Mouse (Mus musculus) liver, embryonic 12.5 days (tissue): ENCODE measurements around the gene Qars. TPM values are rescaled to one million over a fixed set of nuclear protein-coding genes. Genes with fewer than 3 reads are reported as not detected.

ENCODE experiments used
- ATAC-seq: fragments of 200-750 bp; cut with Nextera tagmentation; 2 replicates; pipeline ENCODE4 v1.8.0; 2017; ENCODE audit warnings: moderate number of reproducible peaks, mild to moderate bottlenecking, moderate library complexity
- H3K27ac ChIP-seq: fragments of 300-500 bp; sonication (generic); 2 replicates; pipeline ENCODE4 v1.5.1; 2016; ENCODE audit warnings: mild to moderate bottlenecking
- H3K27me3 ChIP-seq: fragments of 300-500 bp; sonication (generic); replicated peaks from 2 replicates; pipeline ENCODE4 v1.6.1; 2016; ENCODE audit warnings: mild to moderate bottlenecking, moderate library complexity
- H3K36me3 ChIP-seq: fragments of 300-500 bp; sonication (generic); 2 replicates; pipeline ENCODE4 v1.6.1; 2016; ENCODE audit warnings: mild to moderate bottlenecking, moderate library complexity
- H3K4me1 ChIP-seq: fragments of 300-500 bp; sonication (generic); 2 replicates; pipeline ENCODE4 v1.6.1; 2016
- H3K4me2 ChIP-seq: fragments of 300-500 bp; sonication (generic); 2 replicates; pipeline ENCODE4 v1.6.1; 2016; ENCODE audit warnings: mild to moderate bottlenecking, moderate library complexity
- H3K4me3 ChIP-seq: fragments of 300-500 bp; sonication (generic); 2 replicates; pipeline ENCODE4 v1.5.1; 2016; ENCODE audit warnings: mild to moderate bottlenecking, moderate library complexity
- H3K9ac ChIP-seq: fragments of 300-500 bp; sonication (generic); 2 replicates; pipeline ENCODE4 v1.6.1; 2016; ENCODE audit warnings: mild to moderate bottlenecking, moderate library complexity
- H3K9me3 ChIP-seq: fragments of 300-500 bp; sonication (generic); replicated peaks from 2 replicates; pipeline ENCODE4 v1.6.1; 2016; ENCODE audit warnings: mild to moderate bottlenecking, moderate library complexity
- whole genome bisulfite sequencing: fragments of 180-500 bp; shearing (Covaris S2); methylation state at CpG from one replicate; pipeline ENCODE4 v1.1.7; 2016; ENCODE audit not compliant: insufficient replicate concordance; 5-methylcytosine and 5-hydroxymethylcytosine counted together
- polyA plus RNA-seq: library from polyadenylated mRNA; unstranded; fragments of >200 nt; fragmentation: Nextera tagmentation; extraction: Ambion mirVana; gene quantifications from 2 replicates; pipeline ENCODE4 v1.2.1, GENCODE M21; 2016

Gene Qars
- polyA plus RNA-seq, 1 experiment from 2014 or later = 74.4 TPM

DNA sequence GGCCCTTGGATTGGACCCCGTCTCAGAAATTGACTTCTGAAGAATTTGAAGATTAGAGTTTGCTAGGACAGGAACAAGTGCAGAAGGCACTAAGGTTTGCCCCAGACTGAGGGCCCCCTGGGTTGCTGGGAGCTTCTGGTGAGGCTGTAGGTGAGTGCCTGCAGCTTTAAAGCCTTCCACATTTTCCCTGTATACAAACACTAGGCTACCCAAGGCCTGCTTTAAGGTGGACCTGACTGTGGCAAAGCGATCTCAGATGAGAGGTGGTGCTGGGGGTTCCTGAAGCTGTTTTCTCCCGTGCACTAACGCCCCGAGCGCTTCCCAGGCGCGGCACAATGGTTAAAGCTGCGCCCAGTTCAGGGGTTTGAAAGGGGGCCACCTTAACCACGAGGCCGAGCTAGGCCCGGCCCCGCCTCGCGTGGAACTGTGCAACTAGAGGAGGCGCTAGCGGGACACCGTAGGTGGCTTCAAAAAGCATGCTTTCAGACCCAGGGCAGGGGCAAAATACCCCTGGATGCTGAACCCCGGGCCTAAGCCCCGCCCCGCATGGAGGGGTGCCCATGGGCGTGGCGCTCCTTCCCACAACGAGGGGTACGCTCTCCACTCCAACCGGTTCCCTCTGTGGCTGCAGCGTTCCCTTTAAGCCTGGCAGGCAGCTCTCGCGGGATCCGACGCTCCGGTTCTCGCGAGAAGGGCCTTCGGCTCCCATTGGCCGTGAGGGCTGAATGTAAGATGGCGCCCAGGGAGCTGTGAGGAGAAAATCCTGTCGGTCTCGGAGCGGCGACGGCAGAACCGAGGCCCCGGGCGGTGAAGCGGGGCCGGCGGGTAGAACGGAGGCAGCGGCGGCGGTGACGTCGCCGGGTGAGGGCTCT is 9.1 kb downstream of the Qars start, which contains the start of gene Qrich1:
Qrich1 (plus strand) TSS at position 427 of the 872 bp plus-strand sequence.
- ATAC-seq = peak; percentile 93
- no peaks in the 10 kb centered on the region for H3K9me3 ChIP-seq
- peak within 1 kb of the TSS; percentile 92 for H3K4me2 ChIP-seq
- peaks cover 64% of the 10 kb centered on the region for H3K36me3 ChIP-seq
- H3K9ac ChIP-seq = peak within 1 kb of the TSS; percentile 94
- peak within 1 kb of the TSS; percentile 78 for H3K4me3 ChIP-seq
- H3K27me3 ChIP-seq = no peaks in the 10 kb centered on the region
- peaks cover 37% of the 10 kb centered on the region for H3K4me1 ChIP-seq
- H3K27ac ChIP-seq = peak within 1 kb of the TSS; percentile 98
- 2% methylated on average over 55 of the region's 55 CpGs for WGBS

DNA sequence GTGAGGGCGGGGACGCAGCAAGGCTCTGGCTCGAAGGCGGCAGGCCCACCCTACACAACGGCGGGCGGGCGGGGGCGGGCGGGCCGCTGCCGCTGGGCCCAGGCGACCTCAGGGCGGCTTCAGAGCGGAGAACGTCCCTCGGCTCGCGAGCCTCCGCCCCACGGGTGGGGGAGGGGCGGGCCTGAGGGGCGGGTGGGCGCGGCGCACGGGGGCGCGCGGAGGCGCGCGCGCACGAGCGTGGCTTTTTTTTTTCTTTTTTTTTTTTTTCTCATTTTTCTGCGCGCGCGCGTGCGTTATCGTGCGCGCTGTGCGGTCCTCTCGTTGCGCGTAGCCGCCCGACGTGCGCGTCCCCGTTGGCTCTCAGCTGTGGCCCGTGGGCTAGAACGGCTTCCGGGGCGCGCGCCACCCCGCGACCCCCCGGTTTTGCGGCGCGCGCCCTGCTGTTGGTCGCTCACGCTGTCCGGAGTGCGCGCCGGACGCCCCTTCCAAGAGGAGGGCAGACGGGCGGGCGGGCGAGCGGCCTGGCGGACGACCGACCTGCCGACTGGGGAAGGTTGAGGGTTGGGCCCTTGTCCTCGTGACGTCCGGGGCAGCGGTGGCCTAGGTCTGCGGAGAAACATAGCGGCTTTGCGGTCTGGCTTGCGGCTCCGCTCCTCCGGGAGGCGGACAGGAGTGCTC is 9.9 kb downstream of the Qars start:
- Histone ChIP-seq H3K4me2 (peak overlapping the region; percentile 92), H3K36me3 (peaks cover 62% of the 10 kb centered on the region), H3K27me3 (no peaks in the 10 kb centered on the region), H3K4me1 (peaks cover 37% of the 10 kb centered on the region), H3K27ac (peak overlapping the region; percentile 98), H3K9me3 (no peaks in the 10 kb centered on the region), H3K9ac (peak overlapping the region; percentile 94), H3K4me3 (peak overlapping the region; percentile 78)
- peak; percentile 84 for ATAC-seq
- WGBS = under 1% methylated on average over 68 of the region's 95 CpGs

DNA sequence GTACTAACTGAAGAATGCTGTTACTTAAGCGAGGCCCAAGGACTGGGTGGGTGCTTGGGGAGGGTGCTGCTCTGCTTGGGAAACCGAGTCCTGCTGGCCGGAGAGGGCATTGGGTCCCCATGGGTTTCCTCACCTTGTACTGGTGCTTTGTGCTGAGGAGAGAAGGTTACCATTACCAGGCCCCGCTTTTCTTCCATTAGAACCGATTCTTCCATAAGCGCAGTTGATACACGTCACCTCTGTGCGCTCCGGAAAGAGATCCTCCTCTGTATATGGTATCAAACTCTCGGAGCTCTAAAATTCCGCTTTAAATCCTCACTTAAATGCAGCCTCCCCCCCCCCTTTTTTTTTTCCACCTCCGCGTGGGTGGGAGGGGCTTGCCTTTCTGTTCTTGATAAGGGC is 10.4 kb downstream of the Qars start:
- WGBS = under 1% methylated on average over 13 of the region's 13 CpGs
- Histone ChIP-seq H3K9me3 (no peaks in the 10 kb centered on the region), H3K27me3 (no peaks in the 10 kb centered on the region), H3K4me1 (peaks cover 37% of the 10 kb centered on the region), H3K4me2 (peak overlapping the region; percentile 92), H3K36me3 (peaks cover 60% of the 10 kb centered on the region), H3K4me3 (peak overlapping the region; percentile 78), H3K9ac (peak overlapping the region; percentile 94), H3K27ac (peak overlapping the region; percentile 98)
- peak; percentile 2; the same call in 1 of the 2 replicates for ATAC-seq

DNA sequence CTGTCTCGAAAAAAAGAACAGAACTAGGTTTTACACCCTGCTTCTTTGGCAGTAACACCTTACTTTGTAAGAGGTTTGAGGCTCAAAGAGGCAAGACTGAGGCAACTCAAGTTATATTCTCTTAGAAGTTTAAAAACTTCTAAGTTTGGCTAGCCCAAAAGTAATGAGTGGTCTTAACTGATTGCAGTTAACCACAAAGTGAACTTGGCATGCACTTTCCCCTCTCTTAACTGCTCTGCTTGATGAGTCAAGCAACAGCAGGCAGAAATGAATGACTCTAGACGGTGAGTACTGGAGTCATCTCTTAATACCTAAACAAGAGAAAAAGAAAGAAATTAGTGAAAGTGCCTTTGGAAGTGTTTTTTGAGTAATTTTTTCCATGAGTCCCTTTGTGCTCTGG is 14.1 kb downstream of the Qars start:
- Histone ChIP-seq H3K4me1 (peaks cover 26% of the 10 kb centered on the region), H3K4me3 (no peak overlapping the region), H3K9me3 (no peaks in the 10 kb centered on the region), H3K4me2 (no peak overlapping the region), H3K36me3 (peaks cover 55% of the 10 kb centered on the region), H3K9ac (no peak overlapping the region), H3K27me3 (no peaks in the 10 kb centered on the region), H3K27ac (no peak overlapping the region)
- WGBS = 64% methylated on average over 2 of the region's 2 CpGs
- no peak for ATAC-seq

DNA sequence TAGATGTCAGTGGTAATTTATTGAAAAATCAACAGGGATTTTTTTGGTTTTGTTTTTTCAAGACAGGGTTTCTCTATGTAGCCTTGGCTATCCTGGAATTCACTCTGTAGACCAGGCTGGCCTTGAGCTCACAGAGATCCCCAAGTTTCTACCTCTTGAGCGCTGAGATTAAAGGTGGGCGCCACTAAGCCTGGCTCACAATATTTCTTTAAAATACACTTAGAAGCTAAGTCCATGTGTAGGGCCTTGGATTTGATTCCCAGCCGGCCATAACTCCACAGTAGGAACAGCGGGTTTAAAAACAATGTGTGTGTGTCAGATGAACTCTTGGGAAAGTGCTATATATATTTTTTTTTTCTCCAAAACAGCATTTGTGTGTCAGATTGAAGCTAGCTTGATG is 15.8 kb downstream of the Qars start:
- Histone ChIP-seq H3K4me3 (no peak overlapping the region), H3K4me2 (no peak overlapping the region), H3K36me3 (peaks cover 68% of the 10 kb centered on the region), H3K27me3 (no peaks in the 10 kb centered on the region), H3K4me1 (peaks cover 26% of the 10 kb centered on the region), H3K27ac (no peak overlapping the region), H3K9ac (no peak overlapping the region), H3K9me3 (no peaks in the 10 kb centered on the region)
- 90% methylated on average over 4 of the region's 4 CpGs for WGBS
- no peak for ATAC-seq

DNA sequence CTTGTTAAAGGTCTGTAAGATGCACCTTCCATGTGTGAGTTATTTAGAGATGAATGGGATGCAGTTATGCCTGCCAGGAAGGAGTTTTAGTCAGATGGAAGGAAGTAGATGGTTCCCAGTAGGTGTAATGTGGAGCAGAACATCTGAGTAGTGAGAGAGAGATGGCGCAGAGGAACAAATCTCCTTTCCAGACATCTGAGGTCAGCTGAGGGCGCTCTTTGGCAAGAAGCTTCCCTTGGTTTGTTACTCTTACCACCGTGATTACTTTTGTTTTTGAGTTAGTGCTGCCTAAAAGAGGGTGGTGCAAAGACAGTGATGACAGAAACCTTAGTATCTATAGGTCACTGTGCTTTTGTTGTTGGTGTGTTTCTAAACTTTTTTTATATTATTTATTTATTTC is 17.9 kb downstream of the Qars start:
- H3K36me3 ChIP-seq = peaks cover 73% of the 10 kb centered on the region
- no peak overlapping the region for H3K9ac ChIP-seq
- no peaks in the 10 kb centered on the region for H3K27me3 ChIP-seq
- H3K4me3 ChIP-seq = no peak overlapping the region
- no peak for ATAC-seq
- no peak overlapping the region for H3K4me2 ChIP-seq
- peaks cover 9% of the 10 kb centered on the region for H3K4me1 ChIP-seq
- H3K27ac ChIP-seq = no peak overlapping the region
- WGBS = 79% methylated on average over 3 of the region's 3 CpGs
- H3K9me3 ChIP-seq = no peaks in the 10 kb centered on the region

DNA sequence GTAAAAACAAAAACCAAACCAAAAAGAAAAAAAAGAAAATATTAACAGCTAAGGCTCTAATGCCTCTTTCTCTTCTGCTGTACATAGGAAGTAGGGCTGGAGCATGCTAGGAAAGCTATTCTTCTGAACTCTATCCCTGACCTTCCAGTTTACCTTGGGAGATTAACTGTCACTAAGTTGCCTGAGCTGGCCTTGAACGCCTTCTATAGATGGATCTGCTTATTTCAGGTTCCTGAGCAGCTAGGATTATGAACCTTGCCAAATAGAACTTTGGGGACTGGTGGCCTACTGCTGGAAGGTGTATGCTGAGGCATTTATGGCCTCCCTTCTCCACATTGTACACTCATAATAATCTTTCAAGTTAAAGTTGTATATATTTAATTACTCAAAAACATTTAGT is 23.4 kb downstream of the Qars start:
- Histone ChIP-seq H3K4me3 (no peak overlapping the region), H3K4me2 (no peak overlapping the region), H3K27ac (no peak overlapping the region), H3K9me3 (no peaks in the 10 kb centered on the region), H3K9ac (no peak overlapping the region), H3K27me3 (no peaks in the 10 kb centered on the region), H3K4me1 (0 out of 2 replicates have a peak, but pooled peaks cover 1% of the 10 kb centered on the region), H3K36me3 (peaks cover 90% of the 10 kb centered on the region)
- no peak for ATAC-seq
- 82% methylated on average over 1 of the region's 1 CpGs for WGBS

DNA sequence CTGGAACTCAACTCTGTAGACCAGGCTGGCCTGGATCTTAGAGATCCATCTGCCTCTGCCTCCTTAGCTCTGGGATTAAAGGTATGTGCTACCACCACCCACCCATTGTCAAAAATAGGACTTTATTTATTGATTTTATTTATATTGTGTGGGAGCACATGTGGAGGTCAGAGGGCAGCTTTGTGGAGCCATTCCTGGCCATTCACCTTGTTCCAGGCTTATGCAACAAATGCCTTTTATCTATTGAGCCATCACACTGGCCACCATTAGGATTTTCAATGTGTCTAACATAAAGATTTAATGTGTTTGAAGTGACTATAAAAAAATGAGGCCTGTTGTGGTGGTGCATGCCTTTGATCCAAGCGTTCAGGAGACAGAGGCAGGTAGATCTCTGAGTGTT is 24.0 kb downstream of the Qars start:
- Histone ChIP-seq H3K4me1 (no peaks in the 10 kb centered on the region), H3K9me3 (no peaks in the 10 kb centered on the region), H3K36me3 (peaks cover 95% of the 10 kb centered on the region), H3K27ac (no peak overlapping the region), H3K27me3 (no peaks in the 10 kb centered on the region), H3K4me3 (no peak overlapping the region), H3K4me2 (no peak overlapping the region), H3K9ac (no peak overlapping the region)
- ATAC-seq = no peak
- 84% methylated on average over 1 of the region's 1 CpGs for WGBS

DNA sequence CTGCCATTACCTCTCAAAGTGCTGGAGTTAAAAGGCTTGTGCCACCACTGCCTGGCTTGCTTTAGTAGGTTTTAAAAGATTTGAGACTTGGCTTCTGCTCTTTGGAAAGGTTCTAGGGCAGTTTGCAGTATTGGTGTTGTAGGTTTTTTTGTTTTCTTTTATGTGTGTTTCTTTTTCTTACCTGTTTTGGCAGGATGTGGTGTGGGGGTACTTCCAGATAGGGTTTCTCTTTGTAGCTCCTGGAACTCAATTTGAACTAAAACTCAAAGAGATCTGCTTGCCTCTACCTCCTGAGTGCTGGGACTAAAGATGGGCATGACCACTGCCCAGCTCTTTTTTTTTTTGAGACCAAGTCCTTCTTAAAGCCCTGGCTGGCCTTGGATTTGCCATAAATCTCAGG is 33.3 kb downstream of the Qars start:
- H3K4me1 ChIP-seq = no peaks in the 10 kb centered on the region
- no peak for ATAC-seq

DNA sequence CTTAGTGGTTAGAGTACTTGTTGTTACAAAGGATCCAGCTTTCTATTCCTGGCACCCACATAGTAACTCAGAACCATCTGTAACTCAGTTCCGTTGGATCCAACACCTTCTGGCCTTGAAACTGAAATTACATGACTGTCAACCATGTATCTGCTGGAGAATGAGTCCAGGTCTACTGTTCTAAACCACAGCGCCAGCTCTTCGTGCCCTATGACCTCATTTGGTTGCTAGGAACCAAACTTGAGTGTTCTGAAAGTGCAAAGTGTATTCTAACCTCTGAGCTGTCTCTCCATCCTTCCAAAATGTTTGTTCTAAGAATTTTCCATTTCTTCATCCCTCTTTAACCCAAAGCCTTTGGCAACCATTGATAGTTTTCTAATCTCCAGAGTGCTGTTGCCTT is 38.5 kb downstream of the Qars start:
- Histone ChIP-seq H3K4me2 (no peak overlapping the region), H3K4me3 (no peak overlapping the region), H3K9ac (no peak overlapping the region), H3K27me3 (no peaks in the 10 kb centered on the region), H3K36me3 (peaks cover 94% of the 10 kb centered on the region), H3K4me1 (peaks cover 6% of the 10 kb centered on the region; the same call in 1 of the 2 replicates), H3K27ac (no peak overlapping the region), H3K9me3 (no peaks in the 10 kb centered on the region)
- no peak for ATAC-seq
- 91% methylated on average over 3 of the region's 3 CpGs for WGBS

More for the DNA sequence above, 33.3 kb downstream of the Qars start:
- H3K27ac ChIP-seq = no peak overlapping the region
- H3K36me3 ChIP-seq = peaks cover 94% of the 10 kb centered on the region
- no peaks in the 10 kb centered on the region for H3K9me3 ChIP-seq
- H3K4me2 ChIP-seq = no peak overlapping the region
- H3K27me3 ChIP-seq = no peaks in the 10 kb centered on the region
- no peak overlapping the region for H3K9ac ChIP-seq
- H3K4me3 ChIP-seq = no peak overlapping the region

DNA sequence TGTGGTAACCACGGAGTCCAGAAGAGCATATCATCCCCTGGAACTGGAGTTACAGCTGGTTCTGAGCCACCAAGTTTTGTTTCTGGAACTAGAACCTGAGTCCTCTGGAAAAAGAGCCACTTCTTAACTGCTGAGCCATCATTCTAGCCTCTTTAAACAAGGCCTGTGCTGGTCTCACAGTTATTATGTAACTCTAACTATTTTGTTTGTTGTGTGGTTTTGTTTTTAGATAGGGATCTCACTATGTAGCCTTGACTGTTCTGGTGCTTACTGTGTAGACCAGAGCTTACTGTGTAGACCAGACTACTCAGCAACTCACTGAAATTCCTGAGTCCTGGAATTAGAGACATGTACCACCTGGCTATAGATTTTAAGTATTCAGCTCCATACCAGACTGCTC is 39.4 kb downstream of the Qars start:
- Histone ChIP-seq H3K4me1 (peaks cover 6% of the 10 kb centered on the region; the same call in 1 of the 2 replicates), H3K4me2 (no peak overlapping the region), H3K27me3 (no peaks in the 10 kb centered on the region), H3K9me3 (no peaks in the 10 kb centered on the region), H3K9ac (no peak overlapping the region), H3K27ac (no peak overlapping the region), H3K4me3 (no peak overlapping the region), H3K36me3 (peaks cover 94% of the 10 kb centered on the region)
- no peak for ATAC-seq
- 79% methylated on average over 1 of the region's 1 CpGs for WGBS

DNA sequence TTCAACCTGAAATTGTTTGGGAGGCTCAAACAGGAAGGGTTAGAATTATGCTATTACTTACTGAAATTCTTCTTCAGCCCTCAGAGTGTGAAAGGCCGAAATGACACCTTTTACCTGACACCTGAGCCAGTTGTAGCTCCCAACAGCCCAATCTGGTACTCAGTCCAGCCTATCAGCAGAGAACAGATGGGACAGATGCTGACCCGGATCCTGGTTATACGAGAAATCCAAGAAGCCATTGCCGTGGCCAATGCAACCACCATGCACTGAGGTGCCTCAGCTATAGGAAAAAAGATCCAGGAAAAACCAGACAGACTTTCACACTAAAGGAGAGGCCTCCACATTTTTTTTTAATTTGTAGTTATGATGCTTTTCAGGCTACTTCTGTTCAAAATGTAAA is 51.7 kb downstream of the Qars start:
- H3K27me3 ChIP-seq = no peaks in the 10 kb centered on the region
- 77% methylated on average over 4 of the region's 4 CpGs for WGBS
- peaks cover 34% of the 10 kb centered on the region for H3K4me1 ChIP-seq
- ATAC-seq = no peak
- no peak overlapping the region for H3K9ac ChIP-seq
- peaks cover 85% of the 10 kb centered on the region for H3K36me3 ChIP-seq
- H3K9me3 ChIP-seq = no peaks in the 10 kb centered on the region
- H3K4me3 ChIP-seq = no peak overlapping the region
- no peak overlapping the region for H3K27ac ChIP-seq
- no peak overlapping the region for H3K4me2 ChIP-seq
